Mouse (Mus musculus) granulocyte monocyte progenitor cell, adult 5-6 weeks (primary cell): ENCODE measurements around the gene Dnajb13. TPM values are rescaled to one million over a fixed set of nuclear protein-coding genes. Genes with fewer than 3 reads are reported as not detected.

Source experiments
- ATAC-seq: replicated peaks from 2 replicates; pipeline ENCODE4 v1.8.0; 2016; ENCODE audit warnings: mild to moderate bottlenecking, moderate TSS enrichment, inconsistent platforms; ENCODE audit not compliant: poor library complexity, severe bottlenecking
- total RNA-seq, 2 experiments: library from RNA; stranded (forward) in 1 of 2; stranded (reverse) in 1 of 2; fragments of 200-712, 200-1000 nt in 1 of 2; fragments of >200 nt in 1 of 2; fragmentation: Nextera tagmentation in 1 of 2; gene quantifications; 2 replicates each; pipeline ENCODE4 v1.2.3; 2014 to 2017

Gene Dnajb13
- total RNA-seq (2014; fragmentation: Nextera tagmentation) = not detected in 2 replicates
- total RNA-seq (2017) = not detected in 2 replicates

- ATAC-seq = no peak
Observed at GRCm38 (mm10) chr7:100514573-100514972, at the start of gene Dnajb13. Gene Dnajb13 (minus strand): TSS chr7:100514960.

- no peak for ATAC-seq
Observed at GRCm38 (mm10) chr7:100561861-100562587, 47.3 kb upstream of the Dnajb13 start.

- no peak for ATAC-seq
Observed at GRCm38 (mm10) chr7:100559331-100559730, 44.6 kb upstream of the Dnajb13 start.

GRCm38 (mm10) chr7:100557241-100557640 is 42.5 kb upstream of the Dnajb13 start:
- no peak for ATAC-seq

- ATAC-seq = no peak
Observed at GRCm38 (mm10) chr7:100555431-100555951, 40.7 kb upstream of the Dnajb13 start.

GRCm38 (mm10) chr7:100554939-100555338 is 40.2 kb upstream of the Dnajb13 start:
- ATAC-seq = no peak

- ATAC-seq = no peak
Observed at GRCm38 (mm10) chr7:100550338-100551007, 35.7 kb upstream of the Dnajb13 start.

- no peak for ATAC-seq
Observed at GRCm38 (mm10) chr7:100549796-100550195, 35.0 kb upstream of the Dnajb13 start.

- no peak for ATAC-seq
Observed at GRCm38 (mm10) chr7:100547631-100548030, 32.9 kb upstream of the Dnajb13 start.

- ATAC-seq = no peak
Observed at GRCm38 (mm10) chr7:100544437-100544836, 29.7 kb upstream of the Dnajb13 start.

- ATAC-seq = peak; percentile 53
Observed at GRCm38 (mm10) chr7:100539516-100539915, 24.8 kb upstream of the Dnajb13 start.

- no peak for ATAC-seq
Observed at GRCm38 (mm10) chr7:100537519-100537902, 22.8 kb upstream of the Dnajb13 start.

GRCm38 (mm10) chr7:100536804-100537518 is 22.2 kb upstream of the Dnajb13 start, which contains the start of gene Coa4:
Gene Coa4 (plus strand): TSS chr7:100537071.
- ATAC-seq = peak; percentile 86

- no peak for ATAC-seq
Observed at GRCm38 (mm10) chr7:100535831-100536230, 21.1 kb upstream of the Dnajb13 start.

- 0 out of 2 replicates have a peak, but pooled peaks have one; percentile 21 for ATAC-seq
Observed at GRCm38 (mm10) chr7:100534216-100534615, 19.5 kb upstream of the Dnajb13 start.

- ATAC-seq = no peak
Observed at GRCm38 (mm10) chr7:100533503-100533902, 18.7 kb upstream of the Dnajb13 start.

- peak; percentile 53 for ATAC-seq
Observed at GRCm38 (mm10) chr7:100530766-100531165, 16.0 kb upstream of the Dnajb13 start.

- no peak for ATAC-seq
Observed at GRCm38 (mm10) chr7:100524669-100525068, 9.9 kb upstream of the Dnajb13 start.

- no peak for ATAC-seq
Observed at GRCm38 (mm10) chr7:100522222-100522621, 7.5 kb upstream of the Dnajb13 start.

- peak; percentile 93 for ATAC-seq
Observed at GRCm38 (mm10) chr7:100520663-100521285, 6.0 kb upstream of the Dnajb13 start.
